Mouse (Mus musculus): Measurements from ENCODE around the gene Ttc37.

- TF ChIP-seq GATA1 (IDR thresholded peaks at IDR 0.05; ENCODE audit: borderline replicate concordance, low read length) (no peak), FLI1 (IDR thresholded peaks at IDR 0.05; ENCODE audit: low read length) (no peak)
Measured at GRCm38 (mm10) chr13:76132415-76132814, 33.9 kb downstream of the Ttc37 start.

All from megakaryocyte, embryonic 14.5 days (primary cell).